In genomic region chr17:51777813-51778212, GRCm38 (mm10) we compare ENCODE assay signal across 8 mouse cellular contexts. TPM values are rescaled to one million over a fixed set of nuclear protein-coding genes. Genes with fewer than 3 reads are reported as not detected.
DNase-seq lines count a peak whose midpoint lies in the region; ATAC-seq and TF ChIP-seq lines count a peak whose summit lies in the region.
"Had no signal": no experiment of that assay in that cellular context is flagged by ENCODE, and none has a peak within 500 bp of the region (broad histone marks: within the 10 kb centered on the region; RNA-seq: fewer than 3 reads in every experiment).

No protein-coding gene starts in this region.

- 91% methylated on average over 1 of the region's 1 CpGs for WGBS in hindbrain, postnatal 0 days
- WGBS in hindbrain, embryonic 12.5 days: 72% methylated on average over 1 of the region's 1 CpGs

- no peak overlapping the region for H3K4me2 ChIP-seq in hindbrain, postnatal 0 days (ENCODE audit: low read depth, low read length)
- H3K4me2 ChIP-seq in hindbrain, embryonic 12.5 days (replicated peaks): no peak overlapping the region
- H3K4me2 ChIP-seq: embryonic facial prominence, embryonic 13.5 days had no signal

- no peak overlapping the region for H3K4me3 ChIP-seq in hindbrain, postnatal 0 days (ENCODE audit: low read length)
- H3K4me3 ChIP-seq in hindbrain, embryonic 12.5 days: no peak overlapping the region
- no peak overlapping the region for H3K4me3 ChIP-seq in cortical plate, adult 2 months (ENCODE audit: insufficient read depth, low read length)
- H3K4me3 ChIP-seq: embryonic facial prominence, embryonic 13.5 days had no signal

- no peak overlapping the region for H3K9ac ChIP-seq in hindbrain, postnatal 0 days (replicated peaks; ENCODE audit: low read length)
- H3K9ac ChIP-seq in hindbrain, embryonic 12.5 days: no peak overlapping the region
- H3K9ac ChIP-seq: embryonic facial prominence, embryonic 13.5 days had no signal

- TF ChIP-seq POLR2A in cortical plate, adult 2 months (IDR thresholded peaks at IDR 0.05; ENCODE audit: extremely low read depth, insufficient read depth, low read length): no peak

- H3K36me3 ChIP-seq in hindbrain, postnatal 0 days (ENCODE audit: insufficient read depth, low read length): 0 out of 2 replicates have a peak, but pooled peaks cover 9% of the 10 kb centered on the region
- peaks cover 23% of the 10 kb centered on the region for H3K36me3 ChIP-seq in hindbrain, embryonic 12.5 days
- H3K36me3 ChIP-seq in splenic B cell, adult 2 months (ENCODE audit: control insufficient read depth, insufficient read depth, low read length, poor library complexity, severe bottlenecking): peaks cover 17% of the 10 kb centered on the region

- no peaks in the 10 kb centered on the region for H3K27me3 ChIP-seq in hindbrain, postnatal 0 days (ENCODE audit: insufficient read depth, low read length)
- H3K27me3 ChIP-seq in hindbrain, embryonic 12.5 days: no peaks in the 10 kb centered on the region
- H3K27me3 ChIP-seq in splenic B cell, adult 2 months (ENCODE audit: control insufficient read depth, insufficient read depth, low read length, poor library complexity, severe bottlenecking): no peaks in the 10 kb centered on the region
- H3K27me3 ChIP-seq: embryonic facial prominence, embryonic 13.5 days had no signal

- ATAC-seq in hindbrain, postnatal 0 days: no peak
- no peak for ATAC-seq in hindbrain, embryonic 12.5 days (ENCODE audit: low FRiP score)

- TF ChIP-seq CTCF in hindbrain, postnatal 0 days (IDR thresholded peaks at IDR 0.05; ENCODE audit: low read depth): peak; percentile 71
- peak; percentile 7; the same call in 1 of the 2 replicates for TF ChIP-seq CTCF in cortical plate, adult 2 months (IDR thresholded peaks at IDR 0.05; ENCODE audit: extremely low read depth, insufficient read depth, low read length)

- no peaks in the 10 kb centered on the region for H3K4me1 ChIP-seq in hindbrain, postnatal 0 days (ENCODE audit: insufficient read depth, low read length)
- peaks cover 5% of the 10 kb centered on the region; the same call in 1 of the 2 replicates for H3K4me1 ChIP-seq in hindbrain, embryonic 12.5 days
- H3K4me1 ChIP-seq in cortical plate, adult 2 months (ENCODE audit: control insufficient read depth, insufficient read depth, low read length): no peaks in the 10 kb centered on the region; the same call in 1 of the 2 replicates

- no peak overlapping the region for H3K27ac ChIP-seq in hindbrain, postnatal 0 days
- no peak overlapping the region for H3K27ac ChIP-seq in hindbrain, embryonic 12.5 days
- no peak overlapping the region for H3K27ac ChIP-seq in cortical plate, adult 2 months (ENCODE audit: insufficient read depth, low read length)
- H3K27ac ChIP-seq: embryonic facial prominence, embryonic 13.5 days had no signal

- no peaks in the 10 kb centered on the region for H3K9me3 ChIP-seq in hindbrain, postnatal 0 days (ENCODE audit: low read length)
- H3K9me3 ChIP-seq in hindbrain, embryonic 12.5 days (replicated peaks): no peaks in the 10 kb centered on the region
- H3K9me3 ChIP-seq: embryonic facial prominence, embryonic 13.5 days had no signal

- DNase-seq in hindbrain, postnatal 0 days (ENCODE audit: low spot score): peak; percentile 72
- peak; percentile 10 to 11 for DNase-seq in urinary bladder, postnatal 36 days (ENCODE audit: low spot score in 2 of 2)
- DNase-seq in urinary bladder, adult 2 months (ENCODE audit: low spot score): no peak
- DNase-seq in splenic B cell, adult 2 months (ENCODE audit: low read depth, low spot score): peak; percentile 58
- no peak for DNase-seq in right cerebral cortex, postnatal 36 days (ENCODE audit: low spot score in 2 of 2)

RNA-seq across cellular contexts. Expression of gene Satb1, which starts 55.3 kb away (rescaled TPM):
- total RNA-seq in hindbrain, postnatal 0 days (2014; rRNA removed): 37.1 and 44.5 TPM in 2 replicates
- 21.5 and 26.2 TPM in 2 replicates for polyA plus RNA-seq in hindbrain, postnatal 0 days (2015; fragmentation: Nextera tagmentation; extraction: Ambion mirVana)
- polyA plus RNA-seq in hindbrain, embryonic 12.5 days (2016; fragmentation: Nextera tagmentation; extraction: Ambion mirVana): 30.7 and 33.6 TPM in 2 replicates
- polyA plus RNA-seq in urinary bladder, adult 2 months (2012; rRNA removed): 24.1 and 37.3 TPM in 2 replicates
- polyA plus RNA-seq in cortical plate, adult 2 months (2012; rRNA removed): 86.8 and 93.1 TPM in 2 replicates

Comparison
In these comparisons a context has a peak if more than half of its experiments do, and no peak if none do; other contexts are left out.
1. DNase-seq: peak in hindbrain, postnatal 0 days (single experiment), urinary bladder, postnatal 36 days (2 of 2) and splenic B cell, adult 2 months (single experiment); none in urinary bladder, adult 2 months (single experiment) and right cerebral cortex, postnatal 36 days (0 of 2).